Mouse (Mus musculus) adrenal gland, postnatal 14 days (tissue): ENCODE measurements around the gene Fzr1. TPM values are rescaled to one million over a fixed set of nuclear protein-coding genes. Genes with fewer than 3 reads are reported as not detected.

Source experiments
- DNase-seq: peaks from one replicate; pipeline ENCODE4 v3.0.0; 2021; ENCODE audit warnings: mixed read lengths
- total RNA-seq: library from RNA; stranded (reverse); gene quantifications from 2 replicates; pipeline ENCODE4 v1.2.3, GENCODE M21; 2021

Gene Fzr1
- total RNA-seq, 1 experiment from 2014 or later: 40.5 TPM

DNA sequence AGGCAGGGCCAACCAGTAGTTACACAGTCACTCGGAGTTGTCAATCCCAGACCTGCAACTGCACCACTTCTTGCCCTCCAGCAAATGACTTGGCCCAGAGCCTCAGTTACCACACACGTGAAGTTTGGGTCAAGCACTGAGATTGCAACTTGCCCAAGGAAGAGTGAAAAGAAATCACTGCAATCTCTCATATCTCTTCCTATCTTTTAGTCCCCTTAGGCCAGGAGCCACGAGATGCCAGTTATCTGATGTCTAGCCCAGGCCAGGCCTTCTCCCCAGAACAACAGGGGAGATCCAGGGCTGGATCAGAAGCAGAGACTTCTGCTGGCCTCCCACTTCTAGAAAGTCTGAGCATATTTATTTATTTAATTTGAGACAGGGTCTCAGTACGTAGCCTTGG, 22.8 kb downstream of the Fzr1 start:
- DNase-seq: no peak

DNA sequence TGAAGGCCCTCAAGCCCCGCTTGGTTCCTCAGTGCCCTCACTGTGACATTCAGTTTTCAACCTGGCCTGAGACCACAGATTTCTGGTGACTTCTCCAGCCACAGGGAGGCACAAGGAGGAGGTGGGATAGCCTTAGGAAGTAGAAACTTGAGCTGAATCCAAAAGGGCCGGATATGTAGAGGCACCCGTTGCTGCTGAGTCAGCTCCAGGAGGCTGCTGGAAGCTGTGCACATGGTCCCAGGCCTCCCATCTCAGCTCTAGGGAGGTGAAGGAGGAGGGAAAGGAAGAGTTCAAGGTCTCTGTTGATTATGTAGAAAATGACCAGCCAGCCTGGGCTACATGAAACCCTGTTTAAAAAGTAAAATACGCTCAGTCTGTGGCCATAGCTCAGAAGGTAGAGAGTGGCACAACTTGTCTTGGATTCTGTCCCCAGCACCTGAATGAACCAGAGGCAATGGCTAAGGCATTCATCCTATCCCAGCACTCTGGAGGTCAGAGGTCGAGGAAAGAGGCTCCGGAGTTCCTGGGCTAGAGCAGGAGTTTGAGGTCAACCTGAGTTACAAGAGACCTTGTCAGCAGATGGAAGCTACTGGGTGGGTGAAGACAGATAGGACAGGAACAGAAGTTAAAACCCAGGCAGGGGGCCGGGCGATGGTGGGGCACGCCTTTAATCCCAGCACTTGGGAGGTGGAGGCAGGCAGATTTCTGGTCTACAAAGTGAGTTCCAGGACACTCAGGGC, 23.4 kb downstream of the Fzr1 start:
- DNase-seq: no peak

GRCm38 (mm10) chr10:81351678-81352291, 26.5 kb downstream of the Fzr1 start:
- DNase-seq: no peak

DNA sequence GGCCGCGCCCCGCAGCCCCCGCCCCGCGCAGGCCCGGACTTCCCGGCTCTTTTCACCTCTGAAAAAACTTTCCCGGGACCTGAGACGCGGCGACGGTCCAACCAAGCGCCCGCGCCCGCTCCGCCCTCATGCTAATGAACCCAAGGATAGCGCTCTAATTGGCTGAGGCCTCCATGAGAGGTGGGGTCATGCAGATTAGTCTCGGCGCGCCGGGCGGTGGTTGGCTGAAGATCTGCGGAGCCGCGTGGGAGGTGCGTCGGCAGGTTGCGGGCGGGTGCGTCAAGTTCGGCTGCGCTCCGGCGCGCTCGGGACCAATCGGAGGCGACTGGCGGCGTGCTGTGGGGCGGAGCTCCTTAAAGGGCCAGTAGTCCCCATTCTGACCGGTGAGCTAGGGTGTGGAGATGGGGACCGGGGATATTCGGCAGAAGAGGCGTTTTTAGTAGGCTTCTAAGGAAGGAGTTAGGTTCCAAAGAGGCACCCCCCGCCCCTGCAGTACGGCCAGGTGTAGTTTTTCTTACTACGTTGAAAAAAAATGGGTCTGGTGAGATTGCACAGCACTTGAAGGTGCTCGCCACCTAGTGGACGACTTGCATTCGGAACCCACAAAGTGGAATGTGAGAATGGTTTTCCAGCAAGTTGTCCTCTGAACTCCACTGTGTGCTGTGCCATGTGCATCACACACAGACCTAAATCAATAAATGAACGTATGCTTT, 27.8 kb downstream of the Fzr1 start, which contains the start of gene Hmg20b:
TSS of gene Hmg20b (minus strand) at position 130 of the 713 bp plus-strand sequence.
- DNase-seq: peak; percentile 99

DNA sequence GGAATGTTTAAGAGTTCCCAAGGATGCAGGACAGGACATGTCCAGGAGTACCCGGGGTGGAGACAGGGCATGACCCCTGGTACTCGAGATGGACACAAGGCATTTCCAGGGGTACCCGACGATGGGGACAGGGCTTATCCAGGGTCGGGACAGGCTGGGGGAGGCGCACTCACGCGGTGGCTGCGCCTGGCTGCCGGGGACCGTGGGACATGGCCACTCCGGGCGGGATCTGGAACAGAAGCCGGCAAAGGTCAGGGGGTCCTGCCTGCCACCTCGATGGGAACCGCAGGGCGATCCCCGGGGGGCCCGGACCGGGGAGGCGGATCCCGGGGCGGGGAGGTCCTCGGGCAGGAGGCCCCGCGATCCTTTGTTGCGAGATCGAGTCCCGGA, 28.4 kb downstream of the Fzr1 start:
- DNase-seq: no peak

- DNase-seq: peak; percentile 70
These were observed 29.2 kb downstream of the Fzr1 start for GRCm38 (mm10) chr10:81349146-81349545.

GRCm38 (mm10) chr10:81346453-81347067, 31.8 kb downstream of the Fzr1 start:
- DNase-seq: peak; percentile 92

- DNase-seq: no peak
These were observed 33.2 kb downstream of the Fzr1 start for GRCm38 (mm10) chr10:81345162-81345534.

DNA sequence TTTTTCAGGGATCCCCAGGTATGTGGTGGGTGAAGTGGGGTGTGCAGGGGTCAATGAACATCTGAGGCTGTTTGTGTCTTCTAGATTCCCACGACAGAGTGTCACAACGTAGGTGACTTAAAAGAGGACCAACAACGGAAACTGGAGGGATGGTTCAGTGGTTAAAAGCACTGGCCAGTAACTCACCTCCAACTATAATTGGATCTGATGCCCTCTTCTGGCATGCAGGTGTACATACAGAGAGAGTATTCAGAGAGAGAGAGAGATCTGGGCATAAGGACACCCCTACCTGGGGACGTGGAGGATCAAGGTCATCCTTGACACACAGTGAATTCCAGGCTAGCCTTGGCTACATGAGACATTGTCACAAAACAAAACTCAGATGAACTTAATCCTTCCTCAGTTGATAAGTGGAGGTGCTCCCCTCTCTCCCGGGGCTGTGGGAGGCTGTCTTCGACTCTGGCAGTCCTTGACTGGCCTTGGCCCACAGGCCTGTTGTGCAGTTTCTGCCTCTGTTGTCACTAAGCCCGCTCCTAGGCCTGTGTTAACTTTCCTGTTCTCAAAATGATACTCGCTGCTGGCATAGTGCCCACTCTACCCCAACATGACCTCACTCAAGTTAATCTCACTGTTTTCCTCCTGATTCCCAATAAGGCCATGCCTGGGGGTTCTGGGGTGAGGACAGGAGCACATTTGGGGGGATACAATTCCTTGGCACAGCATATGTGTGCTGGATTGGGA, 33.7 kb downstream of the Fzr1 start:
- DNase-seq: peak; percentile 76

GRCm38 (mm10) chr10:81342686-81343505, 35.4 kb downstream of the Fzr1 start, which contains the start of gene Gipc3:
Gene Gipc3 (minus strand): TSS chr10:81343266.
- peak; percentile 67 for DNase-seq

GRCm38 (mm10) chr10:81341333-81341949, 36.9 kb downstream of the Fzr1 start:
- DNase-seq: peak; percentile 89

- no peak for DNase-seq
These were observed 37.6 kb downstream of the Fzr1 start for GRCm38 (mm10) chr10:81340551-81341332.

GRCm38 (mm10) chr10:81336558-81336957, 41.8 kb downstream of the Fzr1 start:
- DNase-seq: no peak

DNA sequence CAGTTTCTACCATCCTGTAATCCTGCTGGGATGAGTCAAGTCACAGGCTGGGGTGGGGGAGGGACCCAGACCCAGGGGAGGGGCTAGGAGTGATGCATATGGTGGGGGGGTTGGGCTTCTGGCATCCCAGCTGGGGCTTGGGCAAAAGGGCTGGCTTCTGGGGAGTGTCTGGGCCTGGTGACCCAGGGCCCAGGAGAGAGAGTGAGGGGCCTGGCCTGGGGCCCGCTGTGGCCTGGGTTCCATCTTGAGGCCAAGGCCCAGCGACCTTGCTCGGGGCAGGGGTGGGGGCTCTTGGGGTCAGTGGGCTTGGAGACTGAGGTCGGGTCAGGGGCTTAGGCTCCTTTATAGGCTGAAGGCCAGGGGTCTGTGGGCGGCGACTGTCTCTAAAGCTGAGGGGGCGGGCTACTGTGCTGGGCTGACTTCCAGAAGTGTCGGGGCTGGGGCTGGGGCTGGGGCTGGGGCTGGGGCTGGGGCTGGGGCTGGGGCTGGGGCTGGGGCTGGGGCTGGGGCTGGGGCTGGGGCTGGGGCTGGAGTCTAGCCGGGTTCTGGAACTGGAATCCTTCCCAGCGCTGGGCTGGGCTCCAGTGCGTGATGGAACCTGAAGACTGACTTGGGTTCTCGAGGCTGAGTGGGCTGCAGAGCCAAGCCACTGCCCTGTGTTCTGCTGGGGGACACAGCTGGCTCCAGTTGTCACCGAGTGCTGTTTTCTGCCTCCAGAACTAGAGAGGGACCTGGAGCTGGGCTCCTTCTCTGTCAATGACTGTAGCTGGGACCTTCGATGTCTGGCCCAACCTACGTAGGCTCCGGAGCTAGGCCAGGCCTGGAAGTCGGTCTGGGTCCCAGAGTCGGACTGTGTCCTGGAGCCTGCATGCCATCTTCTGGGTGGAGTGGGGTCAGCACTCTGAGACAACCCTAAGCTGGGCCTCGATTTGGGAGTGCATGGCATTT, 42.6 kb downstream of the Fzr1 start:
- DNase-seq: no peak

DNA sequence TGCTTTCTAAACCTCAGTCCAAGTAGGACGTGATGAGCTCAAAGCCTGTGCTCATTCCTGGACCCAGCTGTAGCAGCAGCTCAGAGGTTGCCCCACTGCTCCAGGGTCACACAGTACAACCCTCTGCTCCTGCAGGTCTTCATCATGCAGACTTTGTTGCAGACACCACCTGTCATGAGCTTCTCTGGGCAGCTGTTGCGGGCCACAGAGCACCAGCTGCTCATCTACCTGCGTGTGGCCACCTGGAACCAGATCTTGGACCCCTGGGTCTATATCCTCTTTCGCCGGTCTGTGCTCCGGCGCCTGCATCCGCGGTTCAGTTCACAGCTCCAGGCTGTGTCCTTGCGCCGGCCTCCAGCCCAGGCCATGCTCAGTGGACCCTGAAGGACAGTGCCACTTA, 44.0 kb downstream of the Fzr1 start:
- no peak for DNase-seq

DNA sequence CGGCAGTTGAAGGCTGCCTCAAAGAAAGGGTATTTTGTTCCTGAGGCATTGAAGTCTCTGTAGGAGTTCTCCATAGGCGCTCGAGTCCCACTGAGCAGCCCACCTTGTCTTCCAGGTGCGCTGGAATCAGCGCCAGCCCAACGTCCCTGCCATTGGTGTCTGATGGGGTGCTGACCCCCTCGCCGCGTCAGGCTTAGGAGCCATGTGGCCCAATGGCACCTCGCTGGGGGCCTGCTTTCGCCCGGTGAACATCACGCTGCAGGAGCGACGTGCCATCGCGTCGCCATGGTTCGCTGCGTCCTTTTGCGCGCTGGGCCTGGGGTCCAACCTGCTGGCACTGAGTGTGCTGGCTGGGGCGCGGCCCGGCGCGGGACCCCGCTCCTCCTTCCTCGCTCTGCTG, 46.0 kb downstream of the Fzr1 start:
- DNase-seq: no peak

GRCm38 (mm10) chr10:81330007-81330406, 48.3 kb downstream of the Fzr1 start:
- DNase-seq: no peak

DNA sequence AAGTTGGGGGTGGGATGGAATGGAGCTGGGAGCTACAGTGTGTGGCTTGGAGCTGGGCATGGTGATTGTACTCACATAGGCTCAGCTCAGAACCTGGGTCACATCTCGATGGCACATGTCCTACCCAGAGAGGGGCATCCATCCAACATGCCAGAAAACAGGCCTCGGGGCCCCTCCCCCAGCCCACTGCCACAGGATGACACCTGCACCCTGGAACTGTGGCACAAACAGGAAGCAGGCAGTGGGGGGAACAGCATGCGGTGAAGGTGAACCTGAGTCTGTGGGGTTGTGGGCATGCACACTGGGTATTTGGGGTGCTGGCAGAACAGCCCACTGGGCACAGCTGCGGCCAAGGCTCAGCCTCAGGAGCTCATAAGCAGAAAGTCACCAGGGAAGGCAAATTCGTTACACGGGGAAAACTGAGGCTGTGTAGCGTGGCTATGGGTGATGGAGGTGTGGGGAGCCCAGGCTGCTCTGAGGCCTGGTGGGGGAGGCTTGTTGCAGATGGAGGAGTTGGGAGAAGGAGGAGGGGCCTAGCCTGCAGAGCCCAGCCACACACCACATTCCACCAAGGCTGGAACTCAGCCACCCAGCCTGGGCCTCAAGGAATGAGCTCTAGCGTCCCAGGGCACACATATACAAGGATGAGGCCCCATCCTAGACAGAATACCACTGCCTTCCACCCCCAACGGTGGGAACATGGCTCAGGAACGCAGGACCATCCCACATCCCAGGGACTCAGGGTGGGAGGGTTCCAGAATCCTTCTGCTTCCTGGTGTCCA, 48.9 kb downstream of the Fzr1 start:
- peak; percentile 62 for DNase-seq
